Mouse (Mus musculus): ENCODE results near the gene Metrnl.

Gene Metrnl

GRCm38 (mm10) chr11:121734892-121735291, 33.5 kb downstream of the Metrnl start:
- DNase-seq (ENCODE audit: low read depth, low spot score) = no peak
- H3K27me3 ChIP-seq (ENCODE audit: control insufficient read depth, insufficient read depth, low read length, poor library complexity, severe bottlenecking) = no peaks in the 10 kb centered on the region
- no peaks in the 10 kb centered on the region for H3K36me3 ChIP-seq (ENCODE audit: control insufficient read depth, insufficient read depth, low read length, poor library complexity, severe bottlenecking)

- Histone ChIP-seq H3K27me3 (ENCODE audit: control insufficient read depth, insufficient read depth, low read length, poor library complexity, severe bottlenecking) (no peaks in the 10 kb centered on the region), H3K36me3 (ENCODE audit: control insufficient read depth, insufficient read depth, low read length, poor library complexity, severe bottlenecking) (no peaks in the 10 kb centered on the region)
- DNase-seq (ENCODE audit: low read depth, low spot score) = no peak
These were observed 37.3 kb downstream of the Metrnl start for GRCm38 (mm10) chr11:121738616-121739015.

- no peak for DNase-seq (ENCODE audit: low read depth, low spot score)
- no peaks in the 10 kb centered on the region for H3K36me3 ChIP-seq (ENCODE audit: control insufficient read depth, insufficient read depth, low read length, poor library complexity, severe bottlenecking)
- no peaks in the 10 kb centered on the region for H3K27me3 ChIP-seq (ENCODE audit: control insufficient read depth, insufficient read depth, low read length, poor library complexity, severe bottlenecking)
These were observed 39.6 kb downstream of the Metrnl start for GRCm38 (mm10) chr11:121740906-121741305.

- Histone ChIP-seq H3K27me3 (ENCODE audit: control insufficient read depth, insufficient read depth, low read length, poor library complexity, severe bottlenecking) (no peaks in the 10 kb centered on the region), H3K36me3 (ENCODE audit: control insufficient read depth, insufficient read depth, low read length, poor library complexity, severe bottlenecking) (no peaks in the 10 kb centered on the region)
- DNase-seq (ENCODE audit: low read depth, low spot score) = no peak
These were observed 40.1 kb downstream of the Metrnl start for GRCm38 (mm10) chr11:121741433-121741832.

- Histone ChIP-seq H3K36me3 (ENCODE audit: control insufficient read depth, insufficient read depth, low read length, poor library complexity, severe bottlenecking) (no peaks in the 10 kb centered on the region), H3K27me3 (ENCODE audit: control insufficient read depth, insufficient read depth, low read length, poor library complexity, severe bottlenecking) (no peaks in the 10 kb centered on the region)
- DNase-seq (ENCODE audit: low read depth, low spot score) = no peak
These were observed 41.8 kb downstream of the Metrnl start for GRCm38 (mm10) chr11:121743113-121743512.

GRCm38 (mm10) chr11:121743915-121744628, 42.7 kb downstream of the Metrnl start:
- H3K27me3 ChIP-seq (ENCODE audit: control insufficient read depth, insufficient read depth, low read length, poor library complexity, severe bottlenecking) = no peaks in the 10 kb centered on the region
- H3K36me3 ChIP-seq (ENCODE audit: control insufficient read depth, insufficient read depth, low read length, poor library complexity, severe bottlenecking) = no peaks in the 10 kb centered on the region
- no peak for DNase-seq (ENCODE audit: low read depth, low spot score)

- DNase-seq (ENCODE audit: low read depth, low spot score) = no peak
These were observed 45.7 kb downstream of the Metrnl start for GRCm38 (mm10) chr11:121746941-121747494.

GRCm38 (mm10) chr11:121748003-121748684, 46.8 kb downstream of the Metrnl start:
- H3K36me3 ChIP-seq (ENCODE audit: control insufficient read depth, insufficient read depth, low read length, poor library complexity, severe bottlenecking) = no peaks in the 10 kb centered on the region
- no peak for DNase-seq (ENCODE audit: low read depth, low spot score)
- H3K27me3 ChIP-seq (ENCODE audit: control insufficient read depth, insufficient read depth, low read length, poor library complexity, severe bottlenecking) = no peaks in the 10 kb centered on the region

More at GRCm38 (mm10) chr11:121746941-121747494, 45.7 kb downstream of the Metrnl start:
- H3K36me3 ChIP-seq (ENCODE audit: control insufficient read depth, insufficient read depth, low read length, poor library complexity, severe bottlenecking) = no peaks in the 10 kb centered on the region
- no peaks in the 10 kb centered on the region for H3K27me3 ChIP-seq (ENCODE audit: control insufficient read depth, insufficient read depth, low read length, poor library complexity, severe bottlenecking)

Data from splenic B cell, adult 2 months (primary cell).